Mouse (Mus musculus) kidney, embryonic 14.5 days (tissue): ENCODE data around the gene Tmed10. TPM values are rescaled to one million over a fixed set of nuclear protein-coding genes. Genes with fewer than 3 reads are reported as not detected.

Experiments
- ATAC-seq: fragments of 200-750 bp; cut with Nextera tagmentation; 2 replicates; pipeline ENCODE4 v1.8.0; 2017; ENCODE audit warnings: moderate number of reproducible peaks, mild to moderate bottlenecking, moderate TSS enrichment, moderate library complexity; ENCODE audit not compliant: low FRiP score, low TSS enrichment
- H3K27ac ChIP-seq: fragments of 300-500 bp; sonication (generic); 2 replicates; pipeline ENCODE4 v1.5.1; 2014; ENCODE audit warnings: low read depth, mild to moderate bottlenecking, low read length, moderate library complexity, mixed read lengths
- H3K27me3 ChIP-seq: fragments of 300-500 bp; sonication (generic); 2 replicates; pipeline ENCODE4 v1.6.1; 2014; ENCODE audit warnings: mild to moderate bottlenecking, low read length; ENCODE audit not compliant: control insufficient read depth, insufficient read depth
- H3K36me3 ChIP-seq: fragments of 300-500 bp; sonication (generic); 2 replicates; pipeline ENCODE4 v1.6.1; 2014; ENCODE audit warnings: low read length, mixed read lengths; ENCODE audit not compliant: control insufficient read depth, insufficient read depth
- H3K4me1 ChIP-seq: fragments of 300-500 bp; sonication (generic); 2 replicates; pipeline ENCODE4 v1.6.1; 2014; ENCODE audit warnings: low read length, mixed read lengths; ENCODE audit not compliant: control insufficient read depth, insufficient read depth
- H3K4me2 ChIP-seq: fragments of 300-500 bp; sonication (generic); replicated peaks from 2 replicates; pipeline ENCODE4 v1.6.1; 2014; ENCODE audit warnings: low read depth, mild to moderate bottlenecking, low read length
- H3K4me3 ChIP-seq: fragments of 300-500 bp; sonication (generic); 2 replicates; pipeline ENCODE4 v1.5.1; 2014; ENCODE audit warnings: mild to moderate bottlenecking, low read length
- H3K9ac ChIP-seq: fragments of 300-500 bp; sonication (generic); 2 replicates; pipeline ENCODE4 v1.6.1; 2014; ENCODE audit warnings: low read depth, mild to moderate bottlenecking, low read length, moderate library complexity
- H3K9me3 ChIP-seq: fragments of 300-500 bp; sonication (generic); 2 replicates; pipeline ENCODE4 v1.6.1; 2016; ENCODE audit warnings: low read length; ENCODE audit not compliant: control insufficient read depth
- WGBS: fragments of 180-500 bp; shearing (Covaris S2); extraction: QIAGEN DNeasy Blood & Tissue Kit; methylation state at CpG from one replicate; pipeline ENCODE4 v1.1.7; 2014; 5-methylcytosine and 5-hydroxymethylcytosine counted together
- polyA plus RNA-seq: library from polyadenylated mRNA; unstranded; fragments of >200 nt; fragmentation: Nextera tagmentation; extraction: Ambion mirVana; gene quantifications from 2 replicates; pipeline ENCODE4 v1.2.1, GENCODE M21; 2014

Gene Tmed10
- polyA plus RNA-seq, 1 experiment from 2014 or later: 356 TPM

DNA sequence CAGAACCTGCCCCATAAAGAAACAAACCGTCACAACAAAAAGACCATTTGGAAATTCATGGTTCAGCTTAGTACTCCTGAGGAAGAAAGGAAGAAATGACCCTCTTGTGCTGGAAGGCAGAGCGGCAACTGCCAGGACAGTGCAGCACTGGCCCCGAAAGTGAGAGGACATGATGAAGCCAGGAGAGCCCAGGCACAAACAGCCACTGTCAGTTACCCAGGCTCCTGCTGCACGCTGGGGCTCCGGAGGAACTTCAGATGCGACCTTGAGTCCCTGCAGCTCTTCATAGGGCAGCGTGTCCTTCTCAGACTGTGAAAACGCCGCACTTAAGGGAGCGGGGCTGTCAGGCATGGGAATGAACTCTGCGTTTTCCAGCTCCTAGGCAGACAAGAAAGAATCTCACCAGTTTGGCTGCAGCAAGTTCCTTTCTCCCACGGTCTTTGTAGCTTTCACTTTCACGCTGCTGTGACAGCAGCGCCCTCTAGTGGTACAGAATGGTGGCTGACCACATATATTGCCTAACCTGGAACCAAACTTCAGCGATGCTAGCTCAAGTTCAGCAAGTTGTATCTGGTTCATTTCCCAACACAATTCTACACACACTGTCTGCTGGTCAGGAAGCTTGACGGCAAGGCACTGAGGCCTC, 69.3 kb downstream of the Tmed10 start:
- Histone ChIP-seq H3K4me1 (0 out of 2 replicates have a peak, but pooled peaks cover 3% of the 10 kb centered on the region), H3K4me3 (no peak overlapping the region), H3K9me3 (no peaks in the 10 kb centered on the region), H3K9ac (0 out of 2 replicates have a peak overlapping the region, but pooled peaks have one; percentile 18), H3K27me3 (no peaks in the 10 kb centered on the region), H3K4me2 (no peak overlapping the region), H3K27ac (peak overlapping the region; percentile 51; the same call in 1 of the 2 replicates), H3K36me3 (peaks cover 87% of the 10 kb centered on the region)
- peak; percentile 67 for ATAC-seq
- WGBS: 39% methylated on average over 16 of the region's 16 CpGs

DNA sequence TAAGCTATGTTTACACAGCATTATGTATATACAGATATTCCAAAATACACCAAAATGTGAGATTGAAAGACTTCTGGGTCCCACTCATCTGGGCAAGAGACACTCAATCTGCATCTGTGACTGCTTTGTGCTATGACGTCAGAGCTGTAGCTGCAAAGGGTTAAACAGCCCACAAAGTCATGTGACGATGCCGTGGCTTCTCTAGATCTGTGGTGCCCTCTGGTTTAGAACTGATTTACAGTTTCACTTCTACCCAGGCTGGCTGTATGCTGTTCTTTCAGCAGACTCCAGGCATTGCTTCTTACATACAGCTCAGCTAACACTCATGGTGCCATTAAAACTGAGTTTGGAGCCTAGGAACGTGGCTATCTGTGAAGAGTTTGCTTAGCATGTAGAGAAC, 69.9 kb downstream of the Tmed10 start:
- H3K4me1 ChIP-seq: 0 out of 2 replicates have a peak, but pooled peaks cover 3% of the 10 kb centered on the region
- no peak overlapping the region for H3K9ac ChIP-seq
- H3K4me2 ChIP-seq: no peak overlapping the region
- 56% methylated on average over 4 of the region's 4 CpGs for WGBS
- peaks cover 83% of the 10 kb centered on the region for H3K36me3 ChIP-seq
- no peak for ATAC-seq
- H3K4me3 ChIP-seq: no peak overlapping the region
- H3K27me3 ChIP-seq: no peaks in the 10 kb centered on the region
- no peak overlapping the region for H3K27ac ChIP-seq
- H3K9me3 ChIP-seq: no peaks in the 10 kb centered on the region

DNA sequence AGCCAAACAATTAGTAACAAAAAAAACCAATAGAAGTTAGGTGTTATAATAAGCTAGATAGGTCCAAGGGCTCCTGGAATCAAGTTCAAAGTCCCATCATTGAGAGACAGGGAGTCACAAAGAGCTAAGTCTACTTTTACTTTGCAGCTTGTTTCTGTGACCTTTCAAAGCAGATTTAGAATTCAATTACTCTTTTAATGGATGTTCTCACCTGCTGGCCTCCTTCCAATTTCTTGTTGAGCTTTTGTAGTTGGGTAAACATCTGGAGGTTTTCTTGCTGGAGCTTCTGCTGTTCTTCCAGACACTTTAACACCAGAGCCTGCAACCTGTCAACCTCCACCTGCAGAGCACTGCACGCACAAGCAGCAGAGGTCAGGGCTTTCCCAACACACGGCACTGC, 71.4 kb downstream of the Tmed10 start:
- Histone ChIP-seq H3K4me1 (peaks cover 6% of the 10 kb centered on the region), H3K27ac (no peak overlapping the region), H3K4me2 (no peak overlapping the region), H3K9me3 (no peaks in the 10 kb centered on the region), H3K9ac (no peak overlapping the region), H3K4me3 (no peak overlapping the region), H3K36me3 (peaks cover 68% of the 10 kb centered on the region), H3K27me3 (no peaks in the 10 kb centered on the region)
- WGBS: 49% methylated on average over 2 of the region's 2 CpGs
- ATAC-seq: no peak

DNA sequence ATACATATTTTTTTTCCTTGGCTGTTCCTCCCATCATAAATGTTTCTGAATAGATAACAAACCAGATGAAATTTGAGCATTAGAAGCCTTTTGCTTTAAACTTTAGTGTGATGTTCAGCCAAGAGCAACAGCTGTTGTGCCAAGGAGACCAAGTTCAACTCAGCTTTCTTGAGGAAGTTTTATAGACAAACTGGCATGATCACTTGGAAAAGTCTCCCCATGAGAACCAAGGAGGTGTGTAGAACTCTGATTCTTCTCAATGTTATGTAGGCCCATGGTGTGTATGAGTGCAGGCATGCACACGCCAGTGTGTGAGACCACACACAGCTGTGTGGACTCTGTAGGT, 75.8 kb downstream of the Tmed10 start:
- Histone ChIP-seq H3K9me3 (peaks cover 12% of the 10 kb centered on the region), H3K4me3 (no peak overlapping the region), H3K36me3 (peaks cover 33% of the 10 kb centered on the region), H3K9ac (no peak overlapping the region), H3K4me2 (no peak overlapping the region), H3K27me3 (no peaks in the 10 kb centered on the region), H3K27ac (peak overlapping the region; percentile 0; the same call in 1 of the 2 replicates), H3K4me1 (peaks cover 17% of the 10 kb centered on the region)
- no peak for ATAC-seq
- 53% methylated on average over 1 of the region's 1 CpGs for WGBS

DNA sequence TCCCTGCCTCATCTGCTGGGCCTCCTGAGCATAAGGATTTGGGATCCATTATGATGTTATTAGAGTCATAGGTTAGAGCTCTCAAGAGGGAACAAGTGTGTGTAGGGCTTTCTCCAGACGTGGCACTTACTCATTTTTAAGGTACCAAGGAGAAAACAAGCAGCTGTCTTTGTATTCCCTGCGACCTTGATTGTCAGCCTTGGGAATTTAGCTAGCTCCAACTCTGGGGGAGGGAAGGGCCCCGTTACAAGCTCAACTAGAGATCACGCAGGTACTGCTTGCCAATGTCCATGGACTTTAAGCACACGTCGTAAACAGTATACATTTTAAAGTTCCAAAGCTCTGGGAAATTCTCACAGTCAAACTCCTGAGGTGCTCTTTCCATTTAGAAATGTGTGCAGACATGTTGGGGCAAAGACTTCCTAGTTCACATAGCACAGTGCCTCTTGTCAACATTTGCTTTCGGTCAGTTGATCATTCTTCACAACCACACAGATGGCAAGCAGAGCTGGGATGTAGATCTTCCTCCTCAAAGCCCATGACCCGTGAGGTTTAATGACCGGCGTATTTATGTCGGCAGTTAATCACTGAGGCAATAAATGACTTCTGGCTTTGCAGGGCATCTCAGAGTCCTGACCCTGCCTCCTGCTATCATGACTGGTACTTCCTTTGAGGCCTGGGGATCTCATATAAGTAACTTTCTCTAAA, 76.4 kb downstream of the Tmed10 start:
- Histone ChIP-seq H3K36me3 (peaks cover 30% of the 10 kb centered on the region), H3K4me1 (peaks cover 17% of the 10 kb centered on the region), H3K27me3 (no peaks in the 10 kb centered on the region), H3K9me3 (peaks cover 14% of the 10 kb centered on the region), H3K9ac (no peak overlapping the region), H3K4me3 (no peak overlapping the region), H3K27ac (peak overlapping the region; percentile 48; the same call in 1 of the 2 replicates), H3K4me2 (no peak overlapping the region)
- ATAC-seq: peak; percentile 87
- 16% methylated on average over 11 of the region's 11 CpGs for WGBS

DNA sequence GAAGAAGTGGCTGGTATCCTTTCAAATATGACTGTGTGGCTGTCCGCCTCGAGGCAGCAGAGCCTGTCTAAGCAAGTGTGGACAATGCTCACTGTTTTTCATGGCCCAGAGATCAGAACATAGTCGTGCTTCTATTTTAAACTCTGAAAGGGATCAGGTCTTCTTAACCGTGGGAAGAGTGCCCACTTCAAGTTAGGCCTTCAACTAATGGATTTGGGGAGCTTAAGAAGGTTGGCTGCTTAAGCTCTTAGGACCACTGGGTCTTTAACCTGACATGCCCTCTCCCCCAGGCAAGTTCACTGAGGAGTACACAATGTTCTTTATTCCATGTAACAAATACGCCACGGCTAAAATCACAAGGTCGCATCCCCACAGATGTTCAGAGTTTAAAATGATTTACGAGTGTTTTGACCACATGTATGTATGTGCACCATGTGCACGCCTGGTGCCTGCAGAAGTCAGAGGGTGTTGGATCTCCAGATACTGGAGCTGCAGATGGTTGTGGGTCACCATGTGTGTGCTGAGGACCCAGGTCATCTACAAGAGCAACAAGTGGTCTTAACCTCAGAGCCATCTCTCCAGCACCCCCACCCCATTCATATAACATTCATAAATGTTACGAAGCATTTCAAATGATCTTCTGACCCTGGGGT, 77.2 kb downstream of the Tmed10 start:
- peaks cover 17% of the 10 kb centered on the region for H3K4me1 ChIP-seq
- peak; percentile 50; the same call in 1 of the 2 replicates for ATAC-seq
- H3K4me3 ChIP-seq: no peak overlapping the region
- no peak overlapping the region for H3K9ac ChIP-seq
- no peaks in the 10 kb centered on the region for H3K27me3 ChIP-seq
- peak overlapping the region; percentile 48; the same call in 1 of the 2 replicates for H3K27ac ChIP-seq
- peaks cover 18% of the 10 kb centered on the region for H3K9me3 ChIP-seq
- WGBS: 32% methylated on average over 10 of the region's 10 CpGs
- peaks cover 23% of the 10 kb centered on the region for H3K36me3 ChIP-seq
- H3K4me2 ChIP-seq: no peak overlapping the region

DNA sequence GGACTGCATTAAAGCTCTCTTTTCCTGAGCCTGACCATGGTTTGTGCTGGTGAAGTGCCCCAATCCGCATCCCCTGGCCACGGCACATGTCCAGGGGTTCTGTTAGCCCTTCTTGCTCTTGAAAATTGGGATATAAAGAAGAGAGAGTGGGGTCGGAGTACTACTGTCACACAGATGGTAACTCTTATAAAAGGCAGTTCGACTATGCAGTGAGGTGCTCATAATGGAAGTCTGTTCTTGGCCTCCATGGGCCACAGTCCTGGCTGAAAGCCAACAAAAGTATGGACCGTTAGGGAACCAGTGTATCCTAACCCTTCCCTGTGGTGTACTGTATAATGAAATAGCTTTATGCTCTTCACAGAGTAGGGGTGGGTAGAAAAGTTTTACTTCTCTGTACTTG, 77.7 kb downstream of the Tmed10 start:
- WGBS: 71% methylated on average over 5 of the region's 5 CpGs
- Histone ChIP-seq H3K9me3 (peaks cover 18% of the 10 kb centered on the region), H3K27me3 (no peaks in the 10 kb centered on the region), H3K27ac (peak overlapping the region; percentile 37; the same call in 1 of the 2 replicates), H3K9ac (no peak overlapping the region), H3K4me3 (no peak overlapping the region), H3K36me3 (peaks cover 18% of the 10 kb centered on the region), H3K4me2 (no peak overlapping the region), H3K4me1 (peaks cover 17% of the 10 kb centered on the region)
- ATAC-seq: no peak

DNA sequence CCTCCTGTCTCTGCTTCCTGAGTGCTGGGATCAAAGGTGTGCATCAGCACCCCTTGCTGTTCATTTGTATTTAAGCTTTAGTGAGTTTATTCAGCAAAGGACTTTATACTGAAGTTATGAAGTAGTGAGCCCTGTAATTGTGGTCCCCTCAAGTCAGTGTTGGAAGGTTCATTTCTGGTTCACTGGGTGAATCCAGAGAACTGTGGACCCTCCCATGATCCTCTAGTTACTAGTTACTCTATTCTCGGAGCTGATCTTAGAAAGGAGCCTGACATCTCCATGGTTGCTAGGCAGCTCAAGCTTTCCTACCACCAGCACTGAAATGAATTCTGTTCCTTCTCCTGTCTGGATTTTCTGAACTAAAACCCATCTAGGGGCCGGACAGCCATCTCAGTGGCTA, 79.1 kb downstream of the Tmed10 start:
- no peak overlapping the region for H3K27ac ChIP-seq
- WGBS: 96% methylated on average over 2 of the region's 2 CpGs
- no peak overlapping the region for H3K4me3 ChIP-seq
- H3K9ac ChIP-seq: no peak overlapping the region
- no peak for ATAC-seq
- H3K36me3 ChIP-seq: peaks cover 4% of the 10 kb centered on the region; the same call in 1 of the 2 replicates
- H3K27me3 ChIP-seq: no peaks in the 10 kb centered on the region
- H3K4me1 ChIP-seq: peaks cover 17% of the 10 kb centered on the region
- no peak overlapping the region for H3K4me2 ChIP-seq
- peaks cover 18% of the 10 kb centered on the region for H3K9me3 ChIP-seq

DNA sequence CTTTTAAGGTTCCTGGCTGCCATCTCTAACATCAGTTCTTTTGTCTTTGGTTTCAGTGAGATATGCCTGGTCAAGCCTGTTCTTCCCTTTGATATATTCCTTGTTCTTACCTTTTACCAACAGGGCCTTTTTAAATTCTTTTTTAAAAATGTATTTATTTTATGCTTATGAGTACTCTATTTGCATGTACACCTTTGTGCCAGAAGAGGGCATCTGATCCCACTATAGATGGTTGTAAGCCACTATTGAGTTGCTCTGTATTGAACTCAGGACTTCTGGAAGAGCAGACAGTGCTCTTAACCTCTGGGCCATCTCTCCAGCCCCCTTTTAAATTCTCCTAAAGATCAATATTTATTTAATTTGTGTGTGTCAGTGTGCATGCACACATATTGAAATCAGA, 81.7 kb downstream of the Tmed10 start:
- no peaks in the 10 kb centered on the region for H3K27me3 ChIP-seq
- H3K9ac ChIP-seq: no peak overlapping the region
- H3K4me1 ChIP-seq: peaks cover 18% of the 10 kb centered on the region
- H3K4me3 ChIP-seq: no peak overlapping the region
- ATAC-seq: no peak
- peaks cover 18% of the 10 kb centered on the region for H3K9me3 ChIP-seq
- H3K27ac ChIP-seq: no peak overlapping the region
- H3K4me2 ChIP-seq: no peak overlapping the region
- H3K36me3 ChIP-seq: no peaks in the 10 kb centered on the region
